Mouse (Mus musculus): ENCODE results near the gene Adamts2.

- TF ChIP-seq CTCF (IDR thresholded peaks at IDR 0.05; ENCODE audit: low read depth) (no peak), EP300 (IDR thresholded peaks at IDR 0.05; ENCODE audit: low read depth) (no peak)
Measured at GRCm38 (mm10) chr11:50622238-50622726, 20.4 kb downstream of the Adamts2 start.

Data from liver, postnatal 0 days (tissue).